Mouse (Mus musculus): ENCODE measurements around the gene Dnajc25. TPM values are rescaled to one million over a fixed set of nuclear protein-coding genes. Genes with fewer than 3 reads are reported as not detected.
A peak's percentile ranks its signal among the peaks of the same experiment; 100 is the strongest.

The Dnajc25 gene
- polyA plus RNA-seq, 1 experiment from 2014 or later, result 4.9 TPM

DNA sequence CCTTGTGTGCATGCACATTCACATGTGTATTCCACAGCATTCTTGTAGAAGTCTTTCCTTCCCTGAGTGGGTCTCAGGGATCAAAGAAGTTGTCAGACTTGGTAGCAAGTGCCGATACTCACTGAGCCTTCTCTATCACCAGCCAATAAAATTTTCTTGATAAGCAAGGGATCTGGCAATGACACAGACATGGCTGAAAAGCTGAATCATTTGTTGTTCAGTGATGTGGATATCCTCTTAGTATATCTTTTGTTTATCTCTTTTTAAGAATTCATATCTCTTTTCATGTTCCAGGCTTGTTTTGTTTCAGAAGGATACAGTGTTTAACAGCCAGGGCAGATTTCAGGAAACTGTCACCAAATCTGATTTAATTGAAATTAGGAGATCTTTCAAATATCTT is 3.8 kb downstream of the Dnajc25 start:
- 85% methylated on average over 1 of the region's 1 CpGs for WGBS
- H3K9me3 ChIP-seq (replicated peaks; ENCODE audit: control insufficient read depth, low read length), result no peaks in the 10 kb centered on the region
- H3K27me3 ChIP-seq (replicated peaks; ENCODE audit: control insufficient read depth, insufficient read depth, low read length), result no peaks in the 10 kb centered on the region
- H3K27ac ChIP-seq (ENCODE audit: low read depth, low read length), result no peak overlapping the region
- H3K9ac ChIP-seq (ENCODE audit: low read length), result no peak overlapping the region
- DNase-seq (ENCODE audit: low spot score) (no peak), ATAC-seq (no peak)
- no peak overlapping the region for H3K4me2 ChIP-seq (ENCODE audit: low read length)
- no peaks in the 10 kb centered on the region for H3K36me3 ChIP-seq (ENCODE audit: control insufficient read depth, insufficient read depth, low read length)
- H3K4me3 ChIP-seq (ENCODE audit: low read depth, low read length), result no peak overlapping the region
- H3K4me1 ChIP-seq (ENCODE audit: control insufficient read depth, insufficient read depth, low read length), result no peaks in the 10 kb centered on the region; the same call in 1 of the 2 replicates

GRCm38 (mm10) chr4:58999686-59000085 is 4.8 kb downstream of the Dnajc25 start:
- no peak overlapping the region for H3K4me3 ChIP-seq (ENCODE audit: low read depth, low read length)
- H3K27me3 ChIP-seq (replicated peaks; ENCODE audit: control insufficient read depth, insufficient read depth, low read length), result no peaks in the 10 kb centered on the region
- no peak overlapping the region for H3K9ac ChIP-seq (ENCODE audit: low read length)
- no peaks in the 10 kb centered on the region for H3K9me3 ChIP-seq (replicated peaks; ENCODE audit: control insufficient read depth, low read length)
- no peak overlapping the region for H3K27ac ChIP-seq (ENCODE audit: low read depth, low read length)
- ATAC-seq, result no peak
- H3K4me2 ChIP-seq (ENCODE audit: low read length), result no peak overlapping the region
- DNase-seq (ENCODE audit: low spot score), result peak; percentile 78
- H3K4me1 ChIP-seq (ENCODE audit: control insufficient read depth, insufficient read depth, low read length), result peaks cover 10% of the 10 kb centered on the region
- WGBS, result 11% methylated on average over 2 of the region's 2 CpGs
- H3K36me3 ChIP-seq (ENCODE audit: control insufficient read depth, insufficient read depth, low read length), result no peaks in the 10 kb centered on the region

DNA sequence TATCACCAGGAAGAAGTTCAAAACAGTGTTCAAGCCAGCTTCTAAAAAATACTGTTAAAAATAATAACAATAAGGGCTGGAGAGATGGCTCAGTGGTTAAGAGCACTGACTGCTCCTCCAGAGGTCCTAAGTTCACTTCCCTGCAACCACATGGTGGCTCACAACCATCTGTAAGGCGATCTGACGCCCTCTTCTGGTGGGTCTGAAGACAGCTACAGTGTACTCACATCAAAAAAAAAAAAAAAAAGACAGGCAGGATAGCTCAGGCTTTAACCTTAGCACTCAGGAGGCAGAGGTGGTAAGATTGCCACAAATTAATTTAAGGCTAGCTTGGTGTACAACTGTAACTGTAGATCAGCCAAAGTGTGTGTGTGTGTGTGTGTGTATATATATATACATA is 5.8 kb downstream of the Dnajc25 start:
- peaks cover 11% of the 10 kb centered on the region for H3K4me1 ChIP-seq (ENCODE audit: control insufficient read depth, insufficient read depth, low read length)
- H3K27ac ChIP-seq (ENCODE audit: low read depth, low read length), result no peak overlapping the region
- no peak overlapping the region for H3K4me2 ChIP-seq (ENCODE audit: low read length)
- ATAC-seq (no peak), DNase-seq (ENCODE audit: low spot score) (no peak)
- H3K4me3 ChIP-seq (ENCODE audit: low read depth, low read length), result no peak overlapping the region
- no peak overlapping the region for H3K9ac ChIP-seq (ENCODE audit: low read length)
- no peaks in the 10 kb centered on the region for H3K36me3 ChIP-seq (ENCODE audit: control insufficient read depth, insufficient read depth, low read length)
- H3K27me3 ChIP-seq (replicated peaks; ENCODE audit: control insufficient read depth, insufficient read depth, low read length), result no peaks in the 10 kb centered on the region
- no peaks in the 10 kb centered on the region for H3K9me3 ChIP-seq (replicated peaks; ENCODE audit: control insufficient read depth, low read length)
- 0% methylated on average over 2 of the region's 2 CpGs for WGBS

- Histone ChIP-seq H3K27ac (ENCODE audit: low read depth, low read length) (peak within 1 kb of the TSS; percentile 87), H3K9me3 (replicated peaks; ENCODE audit: control insufficient read depth, low read length) (no peaks in the 10 kb centered on the region), H3K27me3 (replicated peaks; ENCODE audit: control insufficient read depth, insufficient read depth, low read length) (no peaks in the 10 kb centered on the region), H3K9ac (ENCODE audit: low read length) (peak within 1 kb of the TSS; percentile 89), H3K4me1 (ENCODE audit: control insufficient read depth, insufficient read depth, low read length) (peaks cover 11% of the 10 kb centered on the region), H3K36me3 (ENCODE audit: control insufficient read depth, insufficient read depth, low read length) (no peaks in the 10 kb centered on the region), H3K4me2 (ENCODE audit: low read length) (peak within 1 kb of the TSS; percentile 87), H3K4me3 (ENCODE audit: low read depth, low read length) (peak within 1 kb of the TSS; percentile 92)
- DNase-seq (ENCODE audit: low spot score), result peak; percentile 97
- ATAC-seq, result peak; percentile 100
- under 1% methylated on average over 87 of the region's 89 CpGs for WGBS
These were observed 8.3 kb downstream of the Dnajc25 start, which contains the start of gene Gm20503 for GRCm38 (mm10) chr4:59002948-59003805. Gene Gm20503 (plus strand): TSS chr4:59003210.

DNA sequence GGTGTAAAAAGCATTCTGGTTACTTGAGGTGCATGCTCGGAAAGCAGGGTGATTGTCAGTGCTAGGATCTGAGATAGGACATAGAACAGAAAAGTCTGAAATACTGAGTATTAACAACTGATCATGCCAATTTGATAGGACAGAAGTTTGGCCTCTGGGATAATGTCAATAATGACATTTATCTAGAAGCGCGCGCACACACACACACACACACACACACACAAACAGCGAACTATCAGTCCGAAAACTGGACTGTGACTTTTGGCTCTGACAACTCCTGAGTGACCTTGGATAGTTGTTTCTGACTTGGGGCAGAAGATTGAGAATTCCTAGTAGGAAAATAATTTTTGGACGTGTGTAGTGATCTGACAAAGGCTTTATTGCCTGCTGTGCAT is 8.9 kb downstream of the Dnajc25 start:
- H3K4me2 ChIP-seq (ENCODE audit: low read length), result peak overlapping the region; percentile 87
- H3K4me3 ChIP-seq (ENCODE audit: low read depth, low read length), result peak overlapping the region; percentile 92
- no peaks in the 10 kb centered on the region for H3K9me3 ChIP-seq (replicated peaks; ENCODE audit: control insufficient read depth, low read length)
- WGBS, result 35% methylated on average over 7 of the region's 7 CpGs
- DNase-seq (ENCODE audit: low spot score), result no peak
- ATAC-seq, result no peak
- no peaks in the 10 kb centered on the region for H3K36me3 ChIP-seq (ENCODE audit: control insufficient read depth, insufficient read depth, low read length)
- H3K27ac ChIP-seq (ENCODE audit: low read depth, low read length), result no peak overlapping the region
- H3K9ac ChIP-seq (ENCODE audit: low read length), result peak overlapping the region; percentile 89
- H3K27me3 ChIP-seq (replicated peaks; ENCODE audit: control insufficient read depth, insufficient read depth, low read length), result no peaks in the 10 kb centered on the region
- peaks cover 11% of the 10 kb centered on the region for H3K4me1 ChIP-seq (ENCODE audit: control insufficient read depth, insufficient read depth, low read length)

- 78% methylated on average over 8 of the region's 8 CpGs for WGBS
These were observed 11.3 kb downstream of the Dnajc25 start for GRCm38 (mm10) chr4:59006211-59006610.

GRCm38 (mm10) chr4:59007016-59007415 is 12.2 kb downstream of the Dnajc25 start:
- no peak for ATAC-seq
- 84% methylated on average over 6 of the region's 6 CpGs for WGBS

More at GRCm38 (mm10) chr4:59006211-59006610, 11.3 kb downstream of the Dnajc25 start:
- no peak overlapping the region for H3K4me3 ChIP-seq (ENCODE audit: low read depth, low read length)
- H3K27me3 ChIP-seq (replicated peaks; ENCODE audit: control insufficient read depth, insufficient read depth, low read length), result no peaks in the 10 kb centered on the region
- no peak overlapping the region for H3K27ac ChIP-seq (ENCODE audit: low read depth, low read length)
- peaks cover 11% of the 10 kb centered on the region for H3K4me1 ChIP-seq (ENCODE audit: control insufficient read depth, insufficient read depth, low read length)
- H3K9me3 ChIP-seq (replicated peaks; ENCODE audit: control insufficient read depth, low read length), result no peaks in the 10 kb centered on the region
- H3K36me3 ChIP-seq (ENCODE audit: control insufficient read depth, insufficient read depth, low read length), result no peaks in the 10 kb centered on the region
- ATAC-seq, result no peak
- no peak overlapping the region for H3K4me2 ChIP-seq (ENCODE audit: low read length)
- no peak for DNase-seq (ENCODE audit: low spot score)
- no peak overlapping the region for H3K9ac ChIP-seq (ENCODE audit: low read length)

DNA sequence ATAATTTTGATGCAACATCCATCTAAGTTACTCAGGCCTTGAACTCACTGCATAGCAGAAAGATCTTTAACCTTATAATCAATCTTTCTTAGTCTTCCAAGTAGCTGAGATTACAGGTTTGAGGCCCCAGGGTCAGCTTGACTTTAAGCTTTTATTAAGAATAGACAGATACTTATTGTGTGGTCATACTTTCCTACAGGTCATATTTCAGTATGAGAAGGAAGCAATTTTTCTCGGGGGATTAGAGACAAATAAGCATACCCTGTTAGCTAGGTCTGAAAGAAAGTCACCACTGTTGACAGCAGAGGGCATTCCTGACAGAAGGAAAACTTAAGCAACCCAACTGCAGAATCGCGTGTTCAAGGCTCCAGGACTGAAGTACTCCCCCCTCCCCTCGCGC is 13.1 kb downstream of the Dnajc25 start:
- Histone ChIP-seq H3K36me3 (ENCODE audit: control insufficient read depth, insufficient read depth, low read length) (no peaks in the 10 kb centered on the region), H3K27ac (ENCODE audit: low read depth, low read length) (no peak overlapping the region), H3K9ac (ENCODE audit: low read length) (no peak overlapping the region), H3K4me2 (ENCODE audit: low read length) (no peak overlapping the region), H3K4me1 (ENCODE audit: control insufficient read depth, insufficient read depth, low read length) (peaks cover 11% of the 10 kb centered on the region), H3K9me3 (replicated peaks; ENCODE audit: control insufficient read depth, low read length) (no peaks in the 10 kb centered on the region), H3K4me3 (ENCODE audit: low read depth, low read length) (no peak overlapping the region), H3K27me3 (replicated peaks; ENCODE audit: control insufficient read depth, insufficient read depth, low read length) (no peaks in the 10 kb centered on the region)
- 86% methylated on average over 5 of the region's 5 CpGs for WGBS
- ATAC-seq, result no peak
- DNase-seq (ENCODE audit: low spot score), result no peak

More at GRCm38 (mm10) chr4:59007016-59007415, 12.2 kb downstream of the Dnajc25 start:
- Histone ChIP-seq H3K4me3 (ENCODE audit: low read depth, low read length) (no peak overlapping the region), H3K4me2 (ENCODE audit: low read length) (no peak overlapping the region), H3K9ac (ENCODE audit: low read length) (no peak overlapping the region), H3K27ac (ENCODE audit: low read depth, low read length) (no peak overlapping the region), H3K4me1 (ENCODE audit: control insufficient read depth, insufficient read depth, low read length) (peaks cover 11% of the 10 kb centered on the region), H3K36me3 (ENCODE audit: control insufficient read depth, insufficient read depth, low read length) (no peaks in the 10 kb centered on the region), H3K27me3 (replicated peaks; ENCODE audit: control insufficient read depth, insufficient read depth, low read length) (no peaks in the 10 kb centered on the region), H3K9me3 (replicated peaks; ENCODE audit: control insufficient read depth, low read length) (no peaks in the 10 kb centered on the region)
- no peak for DNase-seq (ENCODE audit: low spot score)

GRCm38 (mm10) chr4:59009186-59009585 is 14.3 kb downstream of the Dnajc25 start:
- no peaks in the 10 kb centered on the region for H3K9me3 ChIP-seq (replicated peaks; ENCODE audit: control insufficient read depth, low read length)
- 96% methylated on average over 7 of the region's 7 CpGs for WGBS
- no peak overlapping the region for H3K27ac ChIP-seq (ENCODE audit: low read depth, low read length)
- peaks cover 6% of the 10 kb centered on the region for H3K4me1 ChIP-seq (ENCODE audit: control insufficient read depth, insufficient read depth, low read length)
- no peak overlapping the region for H3K4me2 ChIP-seq (ENCODE audit: low read length)
- no peaks in the 10 kb centered on the region for H3K27me3 ChIP-seq (replicated peaks; ENCODE audit: control insufficient read depth, insufficient read depth, low read length)
- no peak for DNase-seq (ENCODE audit: low spot score)
- no peak overlapping the region for H3K9ac ChIP-seq (ENCODE audit: low read length)
- H3K36me3 ChIP-seq (ENCODE audit: control insufficient read depth, insufficient read depth, low read length), result no peaks in the 10 kb centered on the region
- no peak for ATAC-seq
- no peak overlapping the region for H3K4me3 ChIP-seq (ENCODE audit: low read depth, low read length)
